Mouse (Mus musculus): Measurements from ENCODE around the gene Qprt.

Qprt gene

GRCm38 (mm10) chr7:127065538-127065937 lies 56.5 kb downstream of the Qprt start:
- DNase-seq (ENCODE audit: extremely low spot score, low spot score) = no peak
